In the genomic region with DNA sequence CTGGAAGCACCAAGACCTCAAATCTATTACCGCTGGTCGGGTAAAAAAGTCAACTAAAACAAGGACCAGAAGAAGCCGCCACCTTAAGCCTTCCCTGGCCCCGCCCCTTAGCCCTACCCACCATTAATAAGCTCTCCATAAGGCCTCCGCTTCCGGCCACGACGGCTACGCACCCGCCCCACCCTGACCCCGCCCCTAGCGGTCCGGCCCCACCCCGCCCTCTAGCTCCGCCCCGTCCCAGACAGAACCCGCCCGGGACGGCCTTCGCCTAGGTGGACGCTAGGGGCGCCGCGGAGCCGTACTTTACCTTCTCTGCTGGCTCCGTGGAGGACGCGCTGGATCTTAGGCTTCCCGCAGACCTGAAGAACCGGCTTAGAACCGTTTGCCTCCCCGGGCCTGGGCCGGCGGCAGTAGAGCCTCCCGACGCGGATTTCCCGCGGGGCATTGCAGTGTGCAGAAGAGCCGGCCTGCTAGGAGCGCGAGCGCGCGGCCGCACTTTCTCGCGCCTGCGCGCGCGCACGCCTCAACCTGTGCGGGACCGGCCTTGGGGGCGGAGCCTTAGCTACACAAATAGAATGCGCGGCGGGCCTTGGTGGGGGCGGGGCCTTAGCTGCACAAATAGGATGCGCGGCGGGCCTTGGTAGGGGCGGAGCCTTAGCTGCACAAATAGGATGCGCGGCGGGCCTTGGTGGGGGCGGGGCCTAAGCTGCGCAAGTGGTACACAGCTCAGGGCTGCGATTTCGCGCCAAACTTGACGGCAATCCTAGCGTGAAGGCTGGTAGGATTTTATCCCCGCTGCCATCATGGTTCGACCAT, we compare ENCODE assay signal across 8 mouse cellular contexts. TPM values are rescaled to one million over a fixed set of nuclear protein-coding genes. Genes with fewer than 3 reads are reported as not detected.
A peak's percentile ranks its signal among the peaks of the same experiment; 100 is the strongest.
DNase-seq lines count a peak whose midpoint lies in the region; ATAC-seq lines count a peak whose summit lies in the region.

TSS of gene Dhfr (plus strand) at position 271 of the 816 bp plus-strand sequence.
TSS of gene Msh3 (minus strand) at position 548 of the 816 bp plus-strand sequence.

- H3K4me3 ChIP-seq in heart, embryonic 10.5 days, result peak within 1 kb of the TSS; percentile 81
- H3K4me3 ChIP-seq in kidney, embryonic 15.5 days (replicated peaks), result peak within 1 kb of the TSS; percentile 73

- WGBS in heart, embryonic 10.5 days, result under 1% methylated on average over 75 of the region's 76 CpGs
- WGBS in kidney, embryonic 15.5 days, result 1% methylated on average over 76 of the region's 76 CpGs

- H3K36me3 ChIP-seq in heart, embryonic 10.5 days, result peaks cover 22% of the 10 kb centered on the region
- peaks cover 24% of the 10 kb centered on the region for H3K36me3 ChIP-seq in kidney, embryonic 15.5 days

- peak within 1 kb of the TSS; percentile 97 for H3K4me2 ChIP-seq in kidney, embryonic 15.5 days

- peak within 1 kb of the TSS; percentile 96 for H3K27ac ChIP-seq in heart, embryonic 10.5 days
- peak within 1 kb of the TSS; percentile 96 for H3K27ac ChIP-seq in kidney, embryonic 15.5 days

- H3K9ac ChIP-seq in kidney, embryonic 15.5 days, result peak within 1 kb of the TSS; percentile 70

- peak; percentile 97 for DNase-seq in B cell, adult 2 months
- DNase-seq in brain, adult 2 months (ENCODE audit: low read depth, low spot score), result peak; percentile 100
- peak; percentile 99 for DNase-seq in heart, embryonic 10.5 days (ENCODE audit: low spot score)
- peak; percentile 100 for DNase-seq in liver
- peak; percentile 97 to 99 for DNase-seq in spleen, postnatal 4 days (ENCODE audit: low spot score in 2 of 2)

- no peaks in the 10 kb centered on the region for H3K27me3 ChIP-seq in heart, embryonic 10.5 days (ENCODE audit: insufficient read depth, poor library complexity, severe bottlenecking)
- H3K27me3 ChIP-seq in kidney, embryonic 15.5 days, result no peaks in the 10 kb centered on the region

- peaks cover 19% of the 10 kb centered on the region; the same call in 1 of the 2 replicates for H3K4me1 ChIP-seq in heart, embryonic 10.5 days
- H3K4me1 ChIP-seq in kidney, embryonic 15.5 days, result peaks cover 24% of the 10 kb centered on the region

- no peaks in the 10 kb centered on the region for H3K9me3 ChIP-seq in heart, embryonic 10.5 days
- H3K9me3 ChIP-seq in kidney, embryonic 15.5 days (replicated peaks), result no peaks in the 10 kb centered on the region

- peak; percentile 92 for ATAC-seq in erythroblast, adult 5-6 weeks (replicated peaks; ENCODE audit: low FRiP score, poor library complexity, severe bottlenecking)
- ATAC-seq in kidney, embryonic 15.5 days (replicated peaks; ENCODE audit: low FRiP score), result peak; percentile 97
- peak; percentile 88 for ATAC-seq in monocyte, adult 5-6 weeks (replicated peaks; ENCODE audit: insufficient number of reproducible peaks, low FRiP score, low TSS enrichment, poor library complexity, severe bottlenecking)

RNA-seq across cellular contexts. Expression of gene Dhfr, which starts in this region (rescaled TPM):
- total RNA-seq in erythroblast, adult 5-6 weeks (2015; ENCODE audit: low replicate concordance), result 6.1 and 8.8 TPM in 2 replicates
- total RNA-seq in erythroblast, adult 5-6 weeks (2017; ENCODE audit: low replicate concordance), result 7.1 TPM in 2 replicates
- polyA plus RNA-seq in heart, embryonic 10.5 days (2016; fragmentation: Nextera tagmentation; extraction: Ambion mirVana), result 15.7 and 20.4 TPM in 2 replicates
- polyA plus RNA-seq in kidney, embryonic 15.5 days (2015; fragmentation: Nextera tagmentation; extraction: Ambion mirVana), result 22.0 and 22.9 TPM in 2 replicates
- total RNA-seq in monocyte, adult 5-6 weeks (2017), result 0.21 to 2.3 TPM (median 0.95 TPM) in 3 replicates

RNA-seq across cellular contexts. Expression of gene Msh3, which starts in this region (rescaled TPM):
- 8.5 and 11.3 TPM in 2 replicates for total RNA-seq in erythroblast, adult 5-6 weeks (2015; ENCODE audit: low replicate concordance)
- 12.7 and 19.8 TPM in 2 replicates for total RNA-seq in erythroblast, adult 5-6 weeks (2017; ENCODE audit: low replicate concordance)
- polyA plus RNA-seq in heart, embryonic 10.5 days (2016; fragmentation: Nextera tagmentation; extraction: Ambion mirVana), result 19.7 and 23.6 TPM in 2 replicates
- polyA plus RNA-seq in kidney, embryonic 15.5 days (2015; fragmentation: Nextera tagmentation; extraction: Ambion mirVana), result 29.6 and 33.1 TPM in 2 replicates
- total RNA-seq in monocyte, adult 5-6 weeks (2017), result 20.4 to 46.6 TPM (median 29.4 TPM) in 3 replicates

Comparison
In these comparisons a context has a peak if more than half of its experiments do, and no peak if none do; other contexts are left out.
1. Peak in every context shown above with its lines: DNase-seq, ATAC-seq, H3K4me3 ChIP-seq and H3K27ac ChIP-seq.